Mouse (Mus musculus) fat pad, adult 2 months (tissue): ENCODE results near the gene Nudc.
A peak's percentile ranks its signal among the peaks of the same experiment; 100 is the strongest.

Experiments
- DNase-seq: peaks from one replicate; pipeline ENCODE4 v3.0.0-alpha.2; 2011; ENCODE audit warnings: low read depth, low spot score; ENCODE audit errors: extremely low read depth

Nudc gene

GRCm38 (mm10) chr4:133545272-133546231 lies at the start of gene Nudc:
Gene Nudc (minus strand): TSS chr4:133545996.
- DNase-seq, result peak; percentile 63

GRCm38 (mm10) chr4:133595538-133595937 lies 49.7 kb upstream of the Nudc start:
- DNase-seq, result no peak

- DNase-seq, result no peak
Measured at GRCm38 (mm10) chr4:133592570-133592969, 46.8 kb upstream of the Nudc start.

- DNase-seq, result no peak
Measured at GRCm38 (mm10) chr4:133584059-133584951, 38.5 kb upstream of the Nudc start, which contains the start of gene Gpn2. Gene Gpn2 (plus strand): TSS chr4:133584362.

- no peak for DNase-seq
Measured at GRCm38 (mm10) chr4:133583690-133584058, 37.9 kb upstream of the Nudc start.

- DNase-seq, result no peak
Measured at GRCm38 (mm10) chr4:133577983-133578382, 32.2 kb upstream of the Nudc start.

- DNase-seq, result no peak
Measured at GRCm38 (mm10) chr4:133574843-133575202, 29.0 kb upstream of the Nudc start.

GRCm38 (mm10) chr4:133574070-133574842 lies 28.5 kb upstream of the Nudc start, which contains the start of gene Gpatch3:
Gene Gpatch3 (plus strand): TSS chr4:133574745.
- DNase-seq, result no peak

- DNase-seq, result no peak
Measured at GRCm38 (mm10) chr4:133570066-133570466, 24.3 kb upstream of the Nudc start.

GRCm38 (mm10) chr4:133569291-133570065 lies 23.7 kb upstream of the Nudc start:
- no peak for DNase-seq

GRCm38 (mm10) chr4:133567251-133567650 lies 21.5 kb upstream of the Nudc start:
- no peak for DNase-seq

- DNase-seq, result no peak
Measured at GRCm38 (mm10) chr4:133563123-133563571, 17.4 kb upstream of the Nudc start.

- no peak for DNase-seq
Measured at GRCm38 (mm10) chr4:133561622-133562021, 15.8 kb upstream of the Nudc start.

GRCm38 (mm10) chr4:133559846-133560245 lies 14.1 kb upstream of the Nudc start:
- no peak for DNase-seq

- DNase-seq, result no peak
Measured at GRCm38 (mm10) chr4:133557041-133557717, 11.4 kb upstream of the Nudc start.

GRCm38 (mm10) chr4:133553448-133554330 lies 7.9 kb upstream of the Nudc start:
- no peak for DNase-seq

- no peak for DNase-seq
Measured at GRCm38 (mm10) chr4:133552768-133553447, 7.1 kb upstream of the Nudc start, which contains the start of gene Nr0b2. Gene Nr0b2 (plus strand): TSS chr4:133553376.

- DNase-seq, result no peak
Measured at GRCm38 (mm10) chr4:133552029-133552428, 6.2 kb upstream of the Nudc start.
